Mouse (Mus musculus) intestine, postnatal 0 days (tissue): ENCODE measurements at regions not wholly inside any gene's neighbourhood (a gene's known extent, or its start where the extent isn't known, plus 50 kb on each side); places are given as distances from the start of the nearest gene placed in this dataset.

Experiments used
- ATAC-seq: fragments of 200-750 bp; cut with Nextera tagmentation; 2 replicates; pipeline ENCODE4 v1.8.0; 2017; ENCODE audit warnings: mild to moderate bottlenecking, moderate TSS enrichment, moderate library complexity
- H3K27ac ChIP-seq: fragments of 300-500 bp; sonication (generic); 2 replicates; pipeline ENCODE4 v1.5.1; 2014; ENCODE audit warnings: mild to moderate bottlenecking, low read depth, low read length, moderate library complexity
- H3K27me3 ChIP-seq: fragments of 300-500 bp; sonication (generic); replicated peaks from 2 replicates; pipeline ENCODE4 v1.6.1; 2014; ENCODE audit warnings: low read length, mixed read lengths; ENCODE audit not compliant: control insufficient read depth, insufficient read depth
- H3K36me3 ChIP-seq: fragments of 300-500 bp; sonication (generic); 2 replicates; pipeline ENCODE4 v1.6.1; 2014; ENCODE audit warnings: mild to moderate bottlenecking, moderate library complexity; ENCODE audit not compliant: control insufficient read depth, insufficient read depth
- H3K4me1 ChIP-seq: fragments of 300-500 bp; sonication (generic); replicated peaks from 2 replicates; pipeline ENCODE4 v1.6.1; 2014; ENCODE audit warnings: antibody characterized with exemption, low read length, mixed read lengths; ENCODE audit not compliant: control insufficient read depth, insufficient read depth
- H3K4me2 ChIP-seq: fragments of 300-500 bp; sonication (generic); replicated peaks from 2 replicates; pipeline ENCODE4 v1.6.1; 2014; ENCODE audit warnings: low read depth, mild to moderate bottlenecking, moderate library complexity
- H3K4me3 ChIP-seq: fragments of 300-500 bp; sonication (generic); 2 replicates; pipeline ENCODE4 v1.5.1; 2014; ENCODE audit warnings: low read depth, low read length
- H3K9ac ChIP-seq: fragments of 300-500 bp; sonication (generic); 2 replicates; pipeline ENCODE4 v1.6.1; 2014; ENCODE audit warnings: mild to moderate bottlenecking, low read depth, low read length
- H3K9me3 ChIP-seq: fragments of 300-500 bp; sonication (generic); 2 replicates; pipeline ENCODE4 v1.6.1; 2016; ENCODE audit warnings: mixed run types; ENCODE audit not compliant: control insufficient read depth
- CTCF ChIP-seq: sonication (generic); IDR thresholded peaks from 2 replicates; pipeline ENCODE4 v1.5.1; 2016; ENCODE audit warnings: low read depth, mild to moderate bottlenecking, control low read depth, antibody characterized with exemption, moderate library complexity
- WGBS: fragments of 180-500 bp; shearing (Covaris S2); extraction: QIAGEN DNeasy Blood & Tissue Kit; methylation state at CpG from one replicate; pipeline ENCODE4 v1.1.7; 2014; 5-methylcytosine and 5-hydroxymethylcytosine counted together

DNA sequence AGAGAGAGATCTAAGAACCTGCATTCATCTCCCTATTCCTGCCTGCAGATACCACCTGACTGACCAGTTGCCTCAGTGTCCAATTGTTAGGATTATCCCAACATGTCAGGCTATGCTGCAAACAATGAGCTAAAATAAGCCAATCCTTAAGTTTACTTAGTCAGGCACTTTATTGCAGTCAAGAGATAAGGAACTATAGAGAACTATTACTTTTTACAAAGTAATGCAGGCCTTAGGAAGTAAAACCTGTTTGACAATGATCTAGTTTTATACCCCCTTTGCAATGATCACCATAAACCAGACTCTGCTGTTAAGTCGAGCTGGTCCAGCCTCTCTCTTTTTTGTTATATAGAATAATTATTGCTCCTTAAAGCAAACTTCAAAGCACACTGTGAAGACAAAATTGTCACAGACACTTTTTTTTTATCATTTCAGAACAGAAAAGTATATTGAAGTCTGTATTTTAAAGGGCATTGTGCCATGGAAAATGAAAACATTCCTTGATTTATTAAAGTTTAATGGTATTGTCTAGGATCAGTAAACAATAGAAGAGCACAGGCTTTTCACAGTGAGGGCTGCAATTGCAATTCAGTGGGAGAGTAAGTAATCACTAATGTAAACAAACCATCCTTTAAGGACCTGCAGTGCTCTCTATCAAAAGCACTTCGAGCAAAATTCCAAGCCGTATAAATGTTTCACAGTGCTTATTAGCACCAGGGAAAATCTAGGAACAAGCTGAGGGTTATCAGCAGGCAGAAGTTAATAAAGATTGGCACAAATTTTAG, 152.7 kb downstream of the Gnat3 start:
- Histone ChIP-seq H3K9ac (no peak overlapping the region), H3K9me3 (no peaks in the 10 kb centered on the region), H3K4me1 (no peaks in the 10 kb centered on the region), H3K4me3 (no peak overlapping the region), H3K4me2 (no peak overlapping the region), H3K27ac (no peak overlapping the region), H3K36me3 (no peaks in the 10 kb centered on the region), H3K27me3 (no peaks in the 10 kb centered on the region)
- no peak for TF ChIP-seq CTCF
- peak; percentile 77 for ATAC-seq
- 5% methylated on average over 3 of the region's 3 CpGs for WGBS

DNA sequence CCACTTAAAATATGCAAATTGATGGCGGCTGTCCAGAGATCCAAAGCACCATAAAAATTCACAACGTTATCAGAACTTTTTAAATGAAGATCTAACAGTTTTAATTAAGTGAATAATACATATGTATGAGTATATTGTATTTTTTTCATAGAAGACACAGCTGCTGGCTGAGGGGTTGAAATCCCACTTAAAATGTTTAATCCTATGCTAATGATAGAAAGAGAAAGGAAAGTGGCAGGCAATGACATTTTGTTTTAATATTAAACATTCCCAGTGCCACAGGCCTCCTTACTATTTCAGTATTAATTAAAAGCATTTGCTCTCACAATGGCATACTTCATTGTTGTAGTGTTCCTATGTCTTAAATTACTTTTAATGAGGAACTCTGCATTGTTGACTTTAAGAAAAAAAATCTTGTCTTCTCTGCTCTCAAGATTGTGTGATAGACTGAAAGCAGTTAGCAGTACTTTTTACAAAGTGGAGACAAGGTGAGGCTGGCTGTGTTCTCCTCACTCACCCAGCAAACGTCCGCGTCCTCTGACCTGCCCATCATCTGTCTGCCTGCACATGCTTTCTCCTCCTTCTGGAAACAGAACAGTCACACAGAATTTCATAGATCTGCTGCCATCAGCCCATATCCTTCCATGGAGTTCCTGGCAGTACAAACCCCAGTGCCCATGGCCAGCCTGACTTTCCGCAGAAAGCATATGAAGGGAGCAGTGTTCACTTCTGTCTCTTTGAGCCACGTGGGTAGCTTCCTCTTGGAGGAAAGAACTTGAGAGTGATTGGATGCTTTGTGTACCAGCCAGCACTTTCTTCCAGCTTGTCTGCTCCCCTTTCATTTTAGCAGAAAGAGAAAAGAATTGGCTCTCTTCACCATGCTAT, 173.7 kb downstream of the Gnat3 start:
- Histone ChIP-seq H3K9ac (no peak overlapping the region), H3K9me3 (no peaks in the 10 kb centered on the region; the same call in 1 of the 2 replicates), H3K4me3 (no peak overlapping the region), H3K27me3 (no peaks in the 10 kb centered on the region), H3K36me3 (no peaks in the 10 kb centered on the region), H3K4me2 (no peak overlapping the region), H3K4me1 (no peaks in the 10 kb centered on the region), H3K27ac (no peak overlapping the region)
- 65% methylated on average over 7 of the region's 7 CpGs for WGBS
- no peak for ATAC-seq
- no peak for TF ChIP-seq CTCF

DNA sequence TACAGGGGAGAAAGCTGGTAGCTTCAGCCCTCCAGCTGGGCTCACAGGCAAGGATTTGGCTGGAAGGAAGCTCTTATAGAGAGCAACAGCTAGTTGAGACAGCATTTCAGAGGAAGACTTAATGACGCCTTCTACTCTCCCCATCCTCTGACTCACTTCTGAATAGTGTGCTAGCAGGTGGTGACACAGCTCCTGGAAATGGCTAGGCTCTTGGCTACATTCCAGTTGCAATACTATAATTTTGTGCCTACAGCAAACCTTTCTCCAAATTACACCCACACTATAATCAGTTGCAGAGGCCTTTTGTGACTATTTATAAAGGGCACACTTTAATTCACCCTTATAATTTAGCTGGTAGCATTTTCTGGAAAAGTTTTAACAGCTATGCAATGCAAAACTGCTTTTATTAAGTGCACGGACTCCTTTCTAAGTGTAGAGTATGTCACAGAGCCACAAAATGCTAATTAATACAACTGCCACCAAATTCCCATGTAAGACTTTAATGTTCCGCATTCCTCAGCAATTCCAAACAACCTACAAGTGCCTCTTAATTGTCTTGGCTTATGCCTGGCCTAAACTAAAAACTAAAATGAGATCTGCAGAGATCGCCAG, 175.2 kb downstream of the Gnat3 start:
- no peak overlapping the region for H3K9ac ChIP-seq
- no peak for TF ChIP-seq CTCF
- H3K36me3 ChIP-seq, result no peaks in the 10 kb centered on the region
- H3K9me3 ChIP-seq, result no peaks in the 10 kb centered on the region; the same call in 1 of the 2 replicates
- 70% methylated on average over 4 of the region's 4 CpGs for WGBS
- H3K27ac ChIP-seq, result no peak overlapping the region
- ATAC-seq, result no peak
- H3K4me1 ChIP-seq, result no peaks in the 10 kb centered on the region
- no peaks in the 10 kb centered on the region for H3K27me3 ChIP-seq
- no peak overlapping the region for H3K4me3 ChIP-seq
- no peak overlapping the region for H3K4me2 ChIP-seq

DNA sequence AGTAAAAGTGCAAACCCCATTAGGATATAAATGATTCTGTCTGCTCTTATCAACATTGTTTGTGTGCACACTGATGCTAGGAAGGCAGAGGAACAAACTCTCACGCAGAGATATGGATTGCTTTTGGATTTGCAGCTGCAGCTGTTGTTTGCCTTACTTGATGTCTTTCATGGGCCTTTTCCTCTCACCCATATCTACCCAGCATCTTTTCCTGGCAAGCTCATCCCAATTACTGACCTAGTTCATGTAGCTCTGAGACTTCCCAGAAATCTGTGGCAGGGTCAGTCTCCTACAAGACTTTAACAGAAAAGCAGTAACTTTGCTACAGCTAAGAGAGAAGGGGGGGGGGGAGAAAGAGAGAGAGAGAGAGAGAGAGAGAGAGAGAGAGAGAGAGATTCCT, 189.9 kb downstream of the Gnat3 start:
- H3K9me3 ChIP-seq, result no peaks in the 10 kb centered on the region
- no peak overlapping the region for H3K4me2 ChIP-seq
- 25% methylated on average over 1 of the region's 1 CpGs for WGBS
- H3K36me3 ChIP-seq, result no peaks in the 10 kb centered on the region
- H3K4me1 ChIP-seq, result no peaks in the 10 kb centered on the region
- H3K4me3 ChIP-seq, result no peak overlapping the region
- no peak overlapping the region for H3K9ac ChIP-seq
- no peak overlapping the region for H3K27ac ChIP-seq
- H3K27me3 ChIP-seq, result no peaks in the 10 kb centered on the region
- ATAC-seq, result no peak
- no peak for TF ChIP-seq CTCF

DNA sequence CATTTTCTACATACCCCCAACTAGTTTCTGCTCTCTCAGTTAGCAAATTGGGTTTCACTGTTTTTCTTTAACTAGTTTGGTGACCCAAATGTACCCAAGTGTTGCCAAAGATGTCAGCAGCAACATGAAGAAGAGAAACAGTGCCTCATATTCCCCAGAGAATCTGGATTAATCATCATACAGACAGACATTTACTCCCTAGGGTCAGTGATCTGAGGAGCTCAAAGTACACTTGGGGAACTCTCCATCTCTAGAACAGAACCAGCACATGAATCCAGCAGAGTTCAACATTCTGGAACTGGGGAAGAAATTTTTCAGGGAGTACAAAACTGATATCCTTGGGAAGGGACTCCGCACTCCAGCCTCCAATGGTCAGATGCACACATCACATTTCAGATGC, 191.4 kb downstream of the Gnat3 start:
- Histone ChIP-seq H3K9ac (no peak overlapping the region), H3K9me3 (no peaks in the 10 kb centered on the region), H3K4me3 (no peak overlapping the region), H3K27me3 (no peaks in the 10 kb centered on the region), H3K4me1 (no peaks in the 10 kb centered on the region), H3K4me2 (no peak overlapping the region), H3K36me3 (no peaks in the 10 kb centered on the region), H3K27ac (no peak overlapping the region)
- ATAC-seq, result no peak
- 85% methylated on average over 1 of the region's 1 CpGs for WGBS
- no peak for TF ChIP-seq CTCF

DNA sequence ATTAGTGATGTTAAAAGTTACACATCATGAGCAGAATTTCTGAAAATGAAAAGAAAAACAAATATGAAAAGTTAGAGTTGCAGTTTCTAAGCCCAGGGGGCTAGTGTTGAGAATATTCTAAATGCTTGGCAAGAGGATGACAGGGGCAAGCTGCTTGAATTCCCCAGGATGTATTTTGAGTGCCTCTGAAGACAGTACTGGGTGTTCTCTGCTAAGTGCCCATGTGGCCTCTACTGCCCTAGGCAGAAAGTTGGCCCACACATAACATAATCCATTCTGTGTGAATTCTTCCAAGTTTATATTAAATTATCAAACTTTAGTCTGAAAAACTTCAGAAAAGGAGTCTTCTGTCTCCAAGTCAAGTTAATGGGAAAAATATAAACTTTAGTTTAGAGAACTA, 196.6 kb downstream of the Gnai1 start:
- no peaks in the 10 kb centered on the region for H3K36me3 ChIP-seq
- H3K27ac ChIP-seq, result no peak overlapping the region
- H3K27me3 ChIP-seq, result no peaks in the 10 kb centered on the region
- H3K9me3 ChIP-seq, result no peaks in the 10 kb centered on the region
- no peak overlapping the region for H3K4me2 ChIP-seq
- no peaks in the 10 kb centered on the region for H3K4me1 ChIP-seq
- H3K4me3 ChIP-seq, result no peak overlapping the region
- no peak overlapping the region for H3K9ac ChIP-seq
- TF ChIP-seq CTCF, result no peak
- ATAC-seq, result no peak
